Mouse (Mus musculus) CH12.LX (cell line): ENCODE measurements around the gene 1700037C18Rik.

Source experiments
- SIN3A ChIP-seq: IDR thresholded peaks from 2 replicates; pipeline ENCODE4 v1.6.1; 2012; ENCODE audit warnings: low read length, improper control_type of control experiment, inconsistent platforms
- ZKSCAN1 ChIP-seq: IDR thresholded peaks from 2 replicates; pipeline ENCODE4 v1.6.1; 2012; ENCODE audit warnings: low read depth, inconsistent platforms, low read length, improper control_type of control experiment, borderline replicate concordance
- ZNF384 ChIP-seq: IDR thresholded peaks from 2 replicates; pipeline ENCODE4 v1.6.1; 2012; ENCODE audit warnings: low read depth, low read length, improper control_type of control experiment, inconsistent platforms

DNA sequence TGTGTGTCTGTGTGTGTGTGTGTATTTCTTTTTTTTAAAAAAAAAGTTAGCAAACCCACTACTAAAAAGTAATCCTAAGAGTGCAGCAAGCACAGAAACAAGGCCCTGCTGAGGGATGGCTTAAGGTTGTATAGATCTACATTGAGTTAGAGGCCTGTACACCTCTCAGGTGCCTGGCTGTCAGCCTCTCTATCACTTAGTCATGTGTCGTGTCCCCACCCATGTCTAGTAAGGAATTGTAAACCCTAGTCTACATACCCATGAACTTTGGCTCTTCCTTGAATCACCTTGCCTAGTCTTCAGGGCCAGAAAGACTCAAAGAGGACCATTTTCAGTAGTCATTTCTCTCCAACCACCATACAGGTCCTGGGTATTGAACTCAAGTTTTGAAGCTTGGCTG is 11.9 kb downstream of the 1700037C18Rik start:
- no peak for TF ChIP-seq SIN3A
- TF ChIP-seq ZNF384, result no peak
- no peak for TF ChIP-seq ZKSCAN1
